Mouse (Mus musculus) cerebellum, adult 11-12 months (tissue): Measurements from ENCODE around the gene Riok1.
A peak's percentile ranks its signal among the peaks of the same experiment; 100 is the strongest.

Experiments
- DNase-seq: peaks from one replicate; pipeline ENCODE4 v3.0.0; 2022

Gene Riok1

GRCm38 (mm10) chr13:38036343-38037043 is at the start of gene Riok1:
TSS of gene Riok1 (plus strand) at chr13:38036995.
- peak; percentile 22 for DNase-seq

GRCm38 (mm10) chr13:37989701-37990100 is 47.1 kb upstream of the Riok1 start:
- DNase-seq, result no peak

GRCm38 (mm10) chr13:37992638-37993371 is 44.0 kb upstream of the Riok1 start:
- DNase-seq, result peak; percentile 25

GRCm38 (mm10) chr13:37993376-37993703 is 43.5 kb upstream of the Riok1 start:
- no peak for DNase-seq

DNA sequence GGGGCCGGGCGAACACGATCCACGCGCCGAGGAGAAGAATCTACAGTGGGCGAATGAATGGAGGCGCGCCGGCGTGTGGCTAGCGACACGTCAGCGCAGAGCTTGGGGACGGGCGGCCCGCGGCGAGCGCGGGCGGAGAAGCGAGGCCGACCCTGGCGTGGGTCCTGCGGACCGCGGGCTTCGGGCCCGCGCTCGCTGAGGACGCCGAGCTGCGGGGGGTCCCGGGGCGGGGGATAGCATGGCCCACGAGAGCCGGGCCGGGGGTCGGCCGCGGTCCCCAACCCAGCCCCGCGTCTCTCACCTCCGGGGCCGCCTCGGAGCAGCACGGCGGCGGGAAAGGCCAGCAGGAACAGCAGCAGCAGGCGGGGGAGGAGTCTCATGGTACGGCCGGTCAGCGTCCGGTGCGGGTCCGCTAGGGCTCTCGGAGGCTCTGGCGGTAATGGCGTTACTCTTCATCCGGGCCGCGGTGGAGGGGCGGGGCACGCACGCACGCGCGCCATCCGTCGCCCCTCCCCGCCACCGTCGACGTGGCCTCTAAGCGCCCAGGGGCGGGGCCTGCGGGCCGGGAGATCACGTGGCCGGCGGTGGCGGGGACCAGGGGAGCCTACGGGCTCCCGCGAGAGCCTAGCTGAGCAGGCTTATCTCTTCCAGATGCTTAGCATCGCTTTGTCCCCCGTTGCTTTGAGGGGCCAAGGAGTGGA is 42.9 kb upstream of the Riok1 start, which contains the start of gene Ssr1:
Gene Ssr1 (minus strand): TSS at position 514 of the 701 bp plus-strand sequence.
- DNase-seq, result peak; percentile 97

- no peak for DNase-seq
Measured at GRCm38 (mm10) chr13:37994405-37994749, 42.4 kb upstream of the Riok1 start.

DNA sequence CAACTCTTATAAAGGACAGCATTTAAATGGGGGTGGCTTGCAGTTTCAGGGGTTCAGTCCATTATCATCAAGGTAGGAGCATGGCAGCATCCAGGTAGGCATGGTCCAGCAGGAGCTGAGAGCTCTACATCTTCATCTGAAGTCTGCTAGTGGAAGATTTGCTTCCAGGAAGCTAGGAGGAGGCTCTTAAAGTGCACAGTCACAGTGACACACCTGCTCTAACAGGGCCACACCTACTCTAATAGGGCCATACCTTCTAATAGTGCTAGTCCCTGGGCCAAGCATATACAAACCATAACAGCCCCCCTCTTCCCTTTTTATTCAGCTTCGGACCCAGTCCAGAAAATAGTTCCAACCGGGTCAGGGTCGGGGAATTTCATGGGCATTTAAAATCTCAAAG is 37.1 kb upstream of the Riok1 start:
- DNase-seq, result no peak

- DNase-seq, result no peak
Measured at GRCm38 (mm10) chr13:38002461-38002860, 34.3 kb upstream of the Riok1 start.

GRCm38 (mm10) chr13:38007972-38008371 is 28.8 kb upstream of the Riok1 start:
- DNase-seq, result no peak

- no peak for DNase-seq
Measured at GRCm38 (mm10) chr13:38009721-38010408, 26.9 kb upstream of the Riok1 start.

- DNase-seq, result no peak
Measured at GRCm38 (mm10) chr13:38010444-38010910, 26.3 kb upstream of the Riok1 start.

GRCm38 (mm10) chr13:38012436-38012835 is 24.4 kb upstream of the Riok1 start:
- DNase-seq, result no peak

DNA sequence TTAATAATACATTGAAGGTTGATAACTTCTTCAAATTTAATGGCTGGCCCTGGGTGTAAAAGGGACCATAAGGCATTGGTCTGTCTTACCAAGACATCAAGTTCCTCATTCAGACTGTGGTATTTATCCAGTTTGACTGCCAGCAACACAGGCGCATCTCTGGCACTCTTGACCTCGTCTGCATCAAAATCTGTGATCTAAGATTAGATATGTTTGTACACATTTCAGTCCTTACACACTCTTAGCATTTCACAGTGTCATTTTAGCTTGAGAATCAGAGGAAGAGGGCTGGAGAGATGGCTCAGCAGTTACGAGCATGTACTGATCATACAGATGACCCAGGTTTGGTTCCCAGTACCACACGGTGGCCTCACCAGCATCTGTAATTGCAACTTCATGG is 21.2 kb upstream of the Riok1 start:
- DNase-seq, result no peak

- DNase-seq, result no peak
Measured at GRCm38 (mm10) chr13:38018791-38019190, 18.0 kb upstream of the Riok1 start.

DNA sequence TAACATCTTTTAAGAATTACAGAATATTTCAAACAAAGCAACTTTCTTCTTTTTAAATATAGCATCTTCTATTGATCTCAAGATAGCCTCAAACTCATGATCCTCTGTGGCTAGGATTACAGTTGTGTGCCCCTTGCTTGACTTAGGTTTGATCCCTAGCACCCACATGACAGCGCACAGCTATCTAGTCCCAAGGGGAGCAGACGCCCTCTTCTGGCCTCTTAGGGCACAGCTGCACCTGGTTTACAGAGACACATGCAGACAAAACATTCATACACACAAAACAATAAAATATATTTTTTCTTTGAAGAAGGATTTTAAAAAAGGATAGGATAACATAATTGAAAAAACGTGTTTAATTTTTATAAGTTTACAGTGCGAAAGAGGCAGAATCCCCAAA is 10.9 kb upstream of the Riok1 start:
- DNase-seq, result no peak

GRCm38 (mm10) chr13:38027618-38028248 is 9.1 kb upstream of the Riok1 start:
- no peak for DNase-seq

- DNase-seq, result no peak
Measured at GRCm38 (mm10) chr13:38028407-38028806, 8.4 kb upstream of the Riok1 start.

- peak; percentile 96 for DNase-seq
Measured at GRCm38 (mm10) chr13:38037044-38037687, 371 bp downstream of the Riok1 start, which contains the start of gene Cage1. TSS of gene Cage1 (minus strand) at chr13:38037069.

GRCm38 (mm10) chr13:38037811-38038210 is 1.0 kb downstream of the Riok1 start:
- DNase-seq, result peak; percentile 9

- DNase-seq, result no peak
Measured at GRCm38 (mm10) chr13:38049888-38050287, 13.1 kb downstream of the Riok1 start.

DNA sequence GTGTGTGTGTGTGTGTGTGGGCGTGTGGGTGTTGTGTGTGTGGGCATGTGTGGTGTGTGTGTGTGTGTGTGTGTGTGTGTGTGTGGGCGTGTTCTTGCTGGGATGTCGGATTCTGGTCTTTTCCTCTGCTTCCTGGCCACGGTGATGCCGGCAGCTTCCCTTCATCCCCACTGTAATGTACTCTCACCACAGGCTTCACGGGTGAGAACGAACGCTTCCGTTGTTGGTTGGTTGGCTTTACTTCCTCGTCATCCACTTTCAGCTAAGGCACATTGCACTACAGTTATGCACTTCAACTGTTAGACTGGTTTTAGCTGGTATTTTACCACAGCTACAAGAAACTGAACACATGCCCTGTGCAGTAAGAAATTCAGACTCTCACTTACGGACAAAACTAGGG is 25.9 kb downstream of the Riok1 start:
- DNase-seq, result no peak
